Mouse (Mus musculus): ENCODE data around the gene Slc35c1. TPM values are rescaled to one million over a fixed set of nuclear protein-coding genes. Genes with fewer than 3 reads are reported as not detected.
"Not testable (repeated sequence)": the region's sequence is repeated elsewhere in the genome, so short reads cannot be mapped to it uniquely, and the experiment has no call there.

Slc35c1 gene
- polyA plus RNA-seq, 1 experiment from 2014 or later = 14.8 TPM

GRCm38 (mm10) chr2:92478313-92478688 is 18.0 kb upstream of the Slc35c1 start:
- Histone ChIP-seq H3K27ac (no peak overlapping the region), H3K4me2 (ENCODE audit: low read length) (no peak overlapping the region), H3K27me3 (ENCODE audit: insufficient read depth, low read length) (no peaks in the 10 kb centered on the region), H3K36me3 (ENCODE audit: insufficient read depth, low read length) (no peaks in the 10 kb centered on the region), H3K4me3 (replicated peaks; ENCODE audit: low read depth, low read length) (no peak overlapping the region), H3K4me1 (replicated peaks; ENCODE audit: insufficient read depth, low read length) (no peaks in the 10 kb centered on the region), H3K9ac (ENCODE audit: low read depth, low read length) (no peak overlapping the region), H3K9me3 (replicated peaks; ENCODE audit: low read length) (no peaks in the 10 kb centered on the region)
- ATAC-seq (replicated peaks; ENCODE audit: low FRiP score, low read depth) (no peak), DNase-seq (ENCODE audit: low spot score) (no peak)
- 78% methylated on average over 4 of the region's 4 CpGs for WGBS
- TF ChIP-seq CTCF (IDR thresholded peaks at IDR 0.05; ENCODE audit: low read depth) = no peak

GRCm38 (mm10) chr2:92477672-92478312 is 17.5 kb upstream of the Slc35c1 start:
- peak; percentile 70 for DNase-seq (ENCODE audit: low spot score)
- TF ChIP-seq CTCF (IDR thresholded peaks at IDR 0.05; ENCODE audit: low read depth) = no peak
- Histone ChIP-seq H3K36me3 (ENCODE audit: insufficient read depth, low read length) (no peaks in the 10 kb centered on the region), H3K9me3 (replicated peaks; ENCODE audit: low read length) (no peaks in the 10 kb centered on the region), H3K27ac (peak overlapping the region; percentile 70), H3K9ac (ENCODE audit: low read depth, low read length) (no peak overlapping the region), H3K4me2 (ENCODE audit: low read length) (0 out of 2 replicates have a peak overlapping the region, but pooled peaks have one; percentile 19), H3K27me3 (ENCODE audit: insufficient read depth, low read length) (no peaks in the 10 kb centered on the region), H3K4me3 (replicated peaks; ENCODE audit: low read depth, low read length) (no peak overlapping the region), H3K4me1 (replicated peaks; ENCODE audit: insufficient read depth, low read length) (no peaks in the 10 kb centered on the region)
- 40% methylated on average over 12 of the region's 12 CpGs for WGBS
- ATAC-seq (replicated peaks; ENCODE audit: low FRiP score, low read depth) = no peak

- not testable (repeated sequence) for DNase-seq (ENCODE audit: low spot score); H3K4me2 ChIP-seq (ENCODE audit: low read length); H3K9me3 ChIP-seq (replicated peaks; ENCODE audit: low read length); ATAC-seq (replicated peaks; ENCODE audit: low FRiP score, low read depth); H3K4me1 ChIP-seq (replicated peaks; ENCODE audit: insufficient read depth, low read length); H3K27me3 ChIP-seq (ENCODE audit: insufficient read depth, low read length); H3K36me3 ChIP-seq (ENCODE audit: insufficient read depth, low read length); H3K9ac ChIP-seq (ENCODE audit: low read depth, low read length); H3K4me3 ChIP-seq (replicated peaks; ENCODE audit: low read depth, low read length); H3K27ac ChIP-seq
- 82% methylated on average over 7 of the region's 7 CpGs for WGBS
These were observed 16.2 kb upstream of the Slc35c1 start for GRCm38 (mm10) chr2:92476580-92476979.

- H3K9me3 ChIP-seq (replicated peaks; ENCODE audit: low read length) = no peaks in the 10 kb centered on the region
- WGBS = 63% methylated on average over 2 of the region's 2 CpGs
- no peak overlapping the region for H3K4me2 ChIP-seq (ENCODE audit: low read length)
- no peak overlapping the region for H3K27ac ChIP-seq
- H3K36me3 ChIP-seq (ENCODE audit: insufficient read depth, low read length) = no peaks in the 10 kb centered on the region
- no peak for TF ChIP-seq CTCF (IDR thresholded peaks at IDR 0.05; ENCODE audit: low read depth)
- no peak overlapping the region for H3K4me3 ChIP-seq (replicated peaks; ENCODE audit: low read depth, low read length)
- H3K4me1 ChIP-seq (replicated peaks; ENCODE audit: insufficient read depth, low read length) = no peaks in the 10 kb centered on the region
- H3K9ac ChIP-seq (ENCODE audit: low read depth, low read length) = no peak overlapping the region
- no peak for DNase-seq (ENCODE audit: low spot score)
- ATAC-seq (replicated peaks; ENCODE audit: low FRiP score, low read depth) = no peak
- H3K27me3 ChIP-seq (ENCODE audit: insufficient read depth, low read length) = no peaks in the 10 kb centered on the region
These were observed 15.4 kb upstream of the Slc35c1 start for GRCm38 (mm10) chr2:92475711-92476110.

GRCm38 (mm10) chr2:92474920-92475319 is 14.6 kb upstream of the Slc35c1 start:
- Histone ChIP-seq H3K9me3 (replicated peaks; ENCODE audit: low read length) (no peaks in the 10 kb centered on the region), H3K4me1 (replicated peaks; ENCODE audit: insufficient read depth, low read length) (no peaks in the 10 kb centered on the region), H3K36me3 (ENCODE audit: insufficient read depth, low read length) (no peaks in the 10 kb centered on the region), H3K9ac (ENCODE audit: low read depth, low read length) (no peak overlapping the region), H3K27me3 (ENCODE audit: insufficient read depth, low read length) (no peaks in the 10 kb centered on the region), H3K27ac (no peak overlapping the region), H3K4me2 (ENCODE audit: low read length) (no peak overlapping the region), H3K4me3 (replicated peaks; ENCODE audit: low read depth, low read length) (no peak overlapping the region)
- DNase-seq (ENCODE audit: low spot score) (no peak), ATAC-seq (replicated peaks; ENCODE audit: low FRiP score, low read depth) (no peak)
- 82% methylated on average over 3 of the region's 3 CpGs for WGBS
- no peak for TF ChIP-seq CTCF (IDR thresholded peaks at IDR 0.05; ENCODE audit: low read depth)

- TF ChIP-seq CTCF (IDR thresholded peaks at IDR 0.05; ENCODE audit: low read depth) = no peak
- Histone ChIP-seq H3K4me2 (ENCODE audit: low read length) (no peak overlapping the region), H3K36me3 (ENCODE audit: insufficient read depth, low read length) (no peaks in the 10 kb centered on the region), H3K4me1 (replicated peaks; ENCODE audit: insufficient read depth, low read length) (no peaks in the 10 kb centered on the region), H3K9me3 (replicated peaks; ENCODE audit: low read length) (no peaks in the 10 kb centered on the region), H3K9ac (ENCODE audit: low read depth, low read length) (no peak overlapping the region), H3K27me3 (ENCODE audit: insufficient read depth, low read length) (no peaks in the 10 kb centered on the region), H3K4me3 (replicated peaks; ENCODE audit: low read depth, low read length) (no peak overlapping the region), H3K27ac (no peak overlapping the region)
- 87% methylated on average over 12 of the region's 12 CpGs for WGBS
- ATAC-seq (replicated peaks; ENCODE audit: low FRiP score, low read depth) (no peak), DNase-seq (ENCODE audit: low spot score) (no peak)
These were observed 11.7 kb upstream of the Slc35c1 start for GRCm38 (mm10) chr2:92471886-92472670.
